Mouse (Mus musculus) embryo, embryonic 10 days (tissue): ENCODE data around the gene Trim7.
A peak's percentile ranks its signal among the peaks of the same experiment; 100 is the strongest.
"Not testable (repeated sequence)": the region's sequence is repeated elsewhere in the genome, so short reads cannot be mapped to it uniquely, and the experiment has no call there.

ENCODE experiments used
- DNase-seq: peaks from one replicate; pipeline ENCODE4 v3.0.0-alpha.2; 2015; ENCODE audit warnings: low spot score

Trim7 gene

GRCm38 (mm10) chr11:48823536-48823972 is 2.4 kb upstream of the Trim7 start:
- peak; percentile 78 for DNase-seq

- peak; percentile 42 for DNase-seq
Observed at GRCm38 (mm10) chr11:48824311-48824830, 1.6 kb upstream of the Trim7 start.

- peak; percentile 57 for DNase-seq
Observed at GRCm38 (mm10) chr11:48826752-48827096, 784 bp downstream of the Trim7 start.

GRCm38 (mm10) chr11:48827926-48828325 is 2.0 kb downstream of the Trim7 start:
- DNase-seq, result no peak

- no peak for DNase-seq
Observed at GRCm38 (mm10) chr11:48830279-48830678, 4.3 kb downstream of the Trim7 start.

GRCm38 (mm10) chr11:48831273-48831672 is 5.3 kb downstream of the Trim7 start:
- DNase-seq, result no peak

- DNase-seq, result no peak
Observed at GRCm38 (mm10) chr11:48833078-48833730, 7.3 kb downstream of the Trim7 start.

- peak; percentile 93 for DNase-seq
Observed at GRCm38 (mm10) chr11:48833731-48834639, 8.0 kb downstream of the Trim7 start.

- DNase-seq, result no peak
Observed at GRCm38 (mm10) chr11:48835923-48836322, 10.0 kb downstream of the Trim7 start.

- DNase-seq, result no peak
Observed at GRCm38 (mm10) chr11:48836990-48837309, 11.0 kb downstream of the Trim7 start.

- peak; percentile 63 for DNase-seq
Observed at GRCm38 (mm10) chr11:48837310-48838180, 11.6 kb downstream of the Trim7 start.

GRCm38 (mm10) chr11:48838181-48838797 is 12.3 kb downstream of the Trim7 start:
- DNase-seq, result peak; percentile 41

- no peak for DNase-seq
Observed at GRCm38 (mm10) chr11:48838879-48839680, 13.1 kb downstream of the Trim7 start.

- no peak for DNase-seq
Observed at GRCm38 (mm10) chr11:48840805-48841204, 14.9 kb downstream of the Trim7 start.

GRCm38 (mm10) chr11:48841213-48841612 is 15.3 kb downstream of the Trim7 start:
- no peak for DNase-seq

- no peak for DNase-seq
Observed at GRCm38 (mm10) chr11:48842378-48842792, 16.4 kb downstream of the Trim7 start.

- no peak for DNase-seq
Observed at GRCm38 (mm10) chr11:48843202-48843601, 17.3 kb downstream of the Trim7 start.

GRCm38 (mm10) chr11:48844309-48844708 is 18.4 kb downstream of the Trim7 start:
- no peak for DNase-seq

- DNase-seq, result no peak
Observed at GRCm38 (mm10) chr11:48845244-48845815, 19.4 kb downstream of the Trim7 start.

- not testable (repeated sequence) for DNase-seq
Observed at GRCm38 (mm10) chr11:48846362-48846761, 20.4 kb downstream of the Trim7 start.
